Mouse (Mus musculus) embryonic fibroblast, embryonic 13.5 days (primary cell): ENCODE measurements around the gene Tnnt3.

Experiments used
- CTCF ChIP-seq: IDR thresholded peaks from 2 replicates; pipeline ENCODE4 v1.5.1; 2011; ENCODE audit warnings: mild to moderate bottlenecking, control low read depth, low read length, moderate library complexity, borderline replicate concordance; ENCODE audit not compliant: insufficient read depth
- POLR2A ChIP-seq: IDR thresholded peaks from 2 replicates; pipeline ENCODE4 v1.6.1; 2011; ENCODE audit warnings: low read depth, mild to moderate bottlenecking, control low read depth, low read length, moderate library complexity

DNA sequence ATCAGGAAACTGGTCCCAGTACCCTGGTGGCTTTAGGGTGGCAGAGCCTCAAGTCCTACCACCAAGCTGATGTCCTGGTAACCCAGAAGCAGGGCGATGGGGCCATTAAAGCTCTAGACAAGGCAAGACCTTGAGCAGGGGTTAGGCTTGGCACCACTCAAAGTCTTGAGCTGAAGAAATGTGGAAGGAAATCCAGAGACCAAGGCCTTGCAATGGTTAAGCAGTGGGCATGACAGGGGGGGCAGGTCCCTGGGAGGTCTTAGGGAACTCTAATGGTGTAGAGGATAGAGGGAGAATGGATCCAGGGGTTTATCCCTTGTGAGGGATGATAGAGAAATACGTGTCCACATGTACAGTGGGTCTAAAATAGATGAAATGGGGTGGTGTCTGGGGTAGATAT lies 25.2 kb upstream of the Tnnt3 start:
- TF ChIP-seq CTCF (no peak), POLR2A (no peak)
